Mouse (Mus musculus) CH12.LX (cell line): Measurements from ENCODE around the gene Tead2.

Experiments
- BHLHE40 ChIP-seq: IDR thresholded peaks from 2 replicates; pipeline ENCODE4 v1.6.1; 2011; ENCODE audit warnings: mild to moderate bottlenecking, low read depth, low read length, improper control_type of control experiment
- CTCF ChIP-seq, 2 experiments: IDR thresholded peaks in 1 of 2; conservative IDR thresholded peaks in 1 of 2; 2 replicates each; pipeline ENCODE4 v1.5.1; 2011 to 2012; ENCODE audit warnings: low read depth in 2 of 2, low read length in 2 of 2, improper control_type of control experiment in 1 of 2, inconsistent platforms in 1 of 2, mild to moderate bottlenecking in 1 of 2, moderate library complexity in 1 of 2
- EP300 ChIP-seq: IDR thresholded peaks from 2 replicates; pipeline ENCODE4 v1.6.1; 2011; ENCODE audit warnings: low read length, improper control_type of control experiment
- ETS1 ChIP-seq: conservative IDR thresholded peaks from 2 replicates; pipeline ENCODE4 v1.6.1; 2012; ENCODE audit warnings: low read depth, mild to moderate bottlenecking, inconsistent platforms, low read length, improper control_type of control experiment, moderate library complexity
- MAFK ChIP-seq: IDR thresholded peaks from 2 replicates; pipeline ENCODE4 v1.6.1; 2011; ENCODE audit warnings: low read length, improper control_type of control experiment; ENCODE audit not compliant: insufficient replicate concordance
- POLR2A ChIP-seq: IDR thresholded peaks from 2 replicates; pipeline ENCODE4 v1.6.1; 2011; ENCODE audit warnings: low read depth, mild to moderate bottlenecking, improper control_type of control experiment, low read length
- SIN3A ChIP-seq: IDR thresholded peaks from 2 replicates; pipeline ENCODE4 v1.6.1; 2012; ENCODE audit warnings: low read length, improper control_type of control experiment, inconsistent platforms

- TF ChIP-seq MAFK (no peak), CTCF (conservative IDR thresholded peaks at IDR 0.05 in 1 of 2, IDR thresholded peaks at IDR 0.05 in 1 of 2; ENCODE audit: low read depth in 2 of 2, low read length in 2 of 2) (no peak), SIN3A (no peak), BHLHE40 (no peak), EP300 (no peak), POLR2A (no peak), ETS1 (no peak)
Observed at GRCm38 (mm10) chr7:45273672-45274071, 58.1 kb downstream of the Tead2 start.
